Mouse (Mus musculus) lung, postnatal 0 days (tissue): ENCODE results near the gene Rras.

Source experiments
- CTCF ChIP-seq: IDR thresholded peaks from 2 replicates; pipeline ENCODE4 v1.5.1; 2016; ENCODE audit warnings: antibody characterized with exemption, mild to moderate bottlenecking
- EP300 ChIP-seq: IDR thresholded peaks from 2 replicates; pipeline ENCODE4 v1.6.1; 2016; ENCODE audit warnings: antibody characterized with exemption, mild to moderate bottlenecking, control low read depth

- TF ChIP-seq CTCF (no peak), EP300 (no peak)
These were observed 33.6 kb upstream of the Rras start for GRCm38 (mm10) chr7:44983944-44984832.
